Mouse (Mus musculus): Measurements from ENCODE around the gene Gm3591.
"Not testable (repeated sequence)": the region's sequence is repeated elsewhere in the genome, so short reads cannot be mapped to it uniquely, and the experiment has no call there.

GRCm38 (mm10) chr14:6444511-6444910 lies 32.2 kb upstream of the Gm3591 start, which contains the start of gene Gm3594:
- TF ChIP-seq CTCF (IDR thresholded peaks at IDR 0.05; ENCODE audit: low read depth, low read length); TAL1 (conservative IDR thresholded peaks at IDR 0.05; ENCODE audit: low read depth, low read length): not testable (repeated sequence)

All from G1E (cell line).